ENCODE assay signal across 12 mouse cellular contexts in the genomic region with DNA sequence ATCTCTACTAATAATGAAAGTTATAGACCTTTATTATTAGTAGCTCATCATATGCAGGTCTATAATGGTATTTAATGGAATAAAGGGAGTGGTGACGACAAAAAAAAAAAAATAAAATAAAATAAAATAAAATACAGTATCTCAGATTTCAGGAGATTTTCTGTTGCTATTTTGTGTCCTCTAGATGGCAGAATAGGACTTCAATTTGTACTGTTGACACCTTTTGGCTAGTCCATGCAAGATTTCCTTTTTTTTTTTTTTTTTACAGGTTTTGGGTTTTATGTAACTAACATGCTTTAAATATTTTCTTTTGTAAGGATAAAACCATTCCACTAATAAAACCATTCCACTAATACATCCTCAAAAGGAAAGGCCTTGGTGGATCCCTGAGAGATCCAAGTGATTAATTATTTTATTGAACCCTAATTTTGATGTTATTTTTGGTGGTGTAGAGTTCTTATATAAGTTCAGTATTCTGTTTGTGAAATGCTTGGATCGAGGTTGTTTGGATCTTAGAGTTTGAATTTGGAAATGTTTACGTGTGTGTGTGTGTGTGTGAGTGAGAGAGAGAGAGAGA. TPM values are rescaled to one million over a fixed set of nuclear protein-coding genes. Genes with fewer than 3 reads are reported as not detected.
DNase-seq lines count a peak whose midpoint lies in the region; ATAC-seq and TF ChIP-seq lines count a peak whose summit lies in the region.
"Had no signal": no experiment of that assay in that cellular context is flagged by ENCODE, and none has a peak within 500 bp of the region (broad histone marks: within the 10 kb centered on the region; RNA-seq: fewer than 3 reads in every experiment).

No protein-coding gene starts in this region.

- H3K4me1 ChIP-seq in forebrain, postnatal 0 days (ENCODE audit: insufficient read depth) = no peaks in the 10 kb centered on the region
- H3K4me1 ChIP-seq in forebrain, embryonic 16.5 days (replicated peaks; ENCODE audit: control insufficient read depth, insufficient read depth, low read length) = no peaks in the 10 kb centered on the region
- no peaks in the 10 kb centered on the region for H3K4me1 ChIP-seq in liver, embryonic 14.5 days (replicated peaks; ENCODE audit: control insufficient read depth in 2 of 2, insufficient read depth in 2 of 2, low read length in 1 of 2)
- H3K4me1 ChIP-seq: forebrain, embryonic 10.5 days had no signal

- H3K27ac ChIP-seq in forebrain, postnatal 0 days (ENCODE audit: low read depth, low read length) = no peak overlapping the region
- H3K27ac ChIP-seq in forebrain, embryonic 16.5 days (ENCODE audit: low read length) = no peak overlapping the region
- no peak overlapping the region for H3K27ac ChIP-seq in liver, embryonic 14.5 days
- H3K27ac ChIP-seq: forebrain, embryonic 10.5 days had no signal

- TF ChIP-seq EP300 in liver, embryonic 14.5 days (IDR thresholded peaks at IDR 0.05; ENCODE audit: low read depth) = no peak

- no peak overlapping the region for H3K4me2 ChIP-seq in forebrain, postnatal 0 days (ENCODE audit: low read depth)
- H3K4me2 ChIP-seq in forebrain, embryonic 16.5 days (ENCODE audit: low read length) = no peak overlapping the region
- H3K4me2 ChIP-seq in liver, embryonic 14.5 days (ENCODE audit: low read depth) = no peak overlapping the region

- WGBS in forebrain, postnatal 0 days = 54% methylated on average over 3 of the region's 3 CpGs
- WGBS in forebrain, embryonic 16.5 days = 68% methylated on average over 3 of the region's 3 CpGs
- WGBS in liver, embryonic 14.5 days (ENCODE audit: insufficient replicate concordance) = 36% methylated on average over 3 of the region's 3 CpGs

- peak; percentile 53; the same call in 1 of the 2 replicates for ATAC-seq in forebrain, postnatal 0 days
- no peak for ATAC-seq in forebrain, embryonic 16.5 days
- no peak for ATAC-seq in liver, embryonic 14.5 days (ENCODE audit: insufficient read depth)
- ATAC-seq: inflammation-experienced regulatory T-cells, adult 6 months had no signal

- TF ChIP-seq CTCF in forebrain, postnatal 0 days (IDR thresholded peaks at IDR 0.05; ENCODE audit: low read depth) = peak; percentile 59
- TF ChIP-seq CTCF in liver, embryonic 14.5 days (IDR thresholded peaks at IDR 0.05; ENCODE audit: low read depth) = peak; percentile 33; the same call in 1 of the 2 replicates

- no peaks in the 10 kb centered on the region for H3K36me3 ChIP-seq in forebrain, postnatal 0 days (ENCODE audit: insufficient read depth)
- H3K36me3 ChIP-seq in forebrain, embryonic 16.5 days (ENCODE audit: control insufficient read depth, insufficient read depth) = no peaks in the 10 kb centered on the region
- H3K36me3 ChIP-seq in liver, embryonic 14.5 days (replicated peaks; ENCODE audit: control insufficient read depth, insufficient read depth, low read depth) = no peaks in the 10 kb centered on the region
- H3K36me3 ChIP-seq: forebrain, embryonic 10.5 days had no signal

- no peak overlapping the region for H3K9ac ChIP-seq in forebrain, postnatal 0 days
- H3K9ac ChIP-seq in forebrain, embryonic 16.5 days (replicated peaks; ENCODE audit: low read depth, low read length) = no peak overlapping the region
- no peak overlapping the region for H3K9ac ChIP-seq in liver, embryonic 14.5 days (replicated peaks)

- no peak overlapping the region for H3K4me3 ChIP-seq in forebrain, postnatal 0 days (ENCODE audit: low read depth, low read length)
- H3K4me3 ChIP-seq in forebrain, embryonic 16.5 days (replicated peaks; ENCODE audit: low read length) = no peak overlapping the region
- no peak overlapping the region for H3K4me3 ChIP-seq in liver, embryonic 14.5 days (ENCODE audit: insufficient read depth in 1 of 2, low read depth in 2 of 2, low read length in 2 of 2)
- H3K4me3 ChIP-seq: forebrain, embryonic 10.5 days had no signal

- H3K27me3 ChIP-seq in forebrain, postnatal 0 days (ENCODE audit: insufficient read depth, low read length) = no peaks in the 10 kb centered on the region
- no peaks in the 10 kb centered on the region for H3K27me3 ChIP-seq in forebrain, embryonic 16.5 days (replicated peaks; ENCODE audit: control insufficient read depth, insufficient read depth, low read length)
- no peaks in the 10 kb centered on the region for H3K27me3 ChIP-seq in liver, embryonic 14.5 days (ENCODE audit: control insufficient read depth, insufficient read depth, low read length)

- DNase-seq in forebrain, postnatal 0 days = peak; percentile 29
- DNase-seq in liver, embryonic 14.5 days (ENCODE audit: low read depth in 3 of 3, low spot score in 3 of 3) = no peak
- DNase-seq in liver = no peak
- peak; percentile 37 for DNase-seq in NIH3T3 (ENCODE audit: low read depth)
- DNase-seq in retina, embryonic 14.5 days (ENCODE audit: low spot score) = peak; percentile 37
- DNase-seq in right cerebral cortex, postnatal 14 days = no peak
- DNase-seq in left cerebral cortex, adult 18-20 months (ENCODE audit: low spot score in 2 of 2) = no peak
- DNase-seq: adrenal gland, postnatal 10 days; cerebellum, adult 2 months had no signal

- no peaks in the 10 kb centered on the region for H3K9me3 ChIP-seq in forebrain, postnatal 0 days (ENCODE audit: low read length)
- no peaks in the 10 kb centered on the region for H3K9me3 ChIP-seq in forebrain, embryonic 16.5 days (ENCODE audit: control insufficient read depth, low read length)
- H3K9me3 ChIP-seq in liver, embryonic 14.5 days (ENCODE audit: control insufficient read depth, low read length) = no peaks in the 10 kb centered on the region
- H3K9me3 ChIP-seq: forebrain, embryonic 10.5 days had no signal

RNA-seq across cellular contexts. Expression of gene Nsun6, which starts 41.7 kb away (rescaled TPM):
- total RNA-seq in forebrain, postnatal 0 days (2014; rRNA removed) = 12.4 and 19.2 TPM in 2 replicates
- polyA plus RNA-seq in forebrain, postnatal 0 days (2015; fragmentation: Nextera tagmentation; extraction: Ambion mirVana) = 12.4 and 13.7 TPM in 2 replicates
- 17.5 and 19.0 TPM in 2 replicates for polyA plus RNA-seq in forebrain, embryonic 16.5 days (2015; fragmentation: Nextera tagmentation; extraction: Ambion mirVana)
- polyA plus RNA-seq in liver, embryonic 14.5 days (2012; rRNA removed) = 0.89 and 1.6 TPM in 2 replicates
- 3.2 and 3.4 TPM in 2 replicates for polyA plus RNA-seq in liver, embryonic 14.5 days (2014; fragmentation: Nextera tagmentation; extraction: Ambion mirVana)
- total RNA-seq in left cerebral cortex, adult 18-20 months (2021) = 10 to 100 TPM in 1 of 2 experiments, 1 to 10 TPM in 1; 9.7 to 10.7 TPM

RNA-seq across cellular contexts. Expression of gene Arl5b, which starts 47.4 kb away (rescaled TPM):
- total RNA-seq in forebrain, postnatal 0 days (2014; rRNA removed) = 32.4 and 41.1 TPM in 2 replicates
- polyA plus RNA-seq in forebrain, postnatal 0 days (2015; fragmentation: Nextera tagmentation; extraction: Ambion mirVana) = 8.2 and 13.1 TPM in 2 replicates
- 34.5 and 36.8 TPM in 2 replicates for polyA plus RNA-seq in forebrain, embryonic 16.5 days (2015; fragmentation: Nextera tagmentation; extraction: Ambion mirVana)
- polyA plus RNA-seq in liver, embryonic 14.5 days (2012; rRNA removed) = 3.0 and 5.8 TPM in 2 replicates
- 4.5 and 5.2 TPM in 2 replicates for polyA plus RNA-seq in liver, embryonic 14.5 days (2014; fragmentation: Nextera tagmentation; extraction: Ambion mirVana)
- total RNA-seq in left cerebral cortex, adult 18-20 months (2021) = 10 to 100 TPM; 26.6 to 35.0 TPM

Comparison
In these comparisons a context has a peak if more than half of its experiments do, and no peak if none do; other contexts are left out.
1. DNase-seq: peak in forebrain, postnatal 0 days (single experiment), NIH3T3 (single experiment) and retina, embryonic 14.5 days (single experiment); none in liver, embryonic 14.5 days (0 of 3), liver (single experiment), right cerebral cortex, postnatal 14 days (single experiment) and left cerebral cortex, adult 18-20 months (0 of 2).